Mouse (Mus musculus) fibroblast of lung, adult 2 months (primary cell): Measurements from ENCODE around the gene Xlr3b.
"Not testable (repeated sequence)": the region's sequence is repeated elsewhere in the genome, so short reads cannot be mapped to it uniquely, and the experiment has no call there.

ENCODE experiments used
- DNase-seq: peaks from one replicate; pipeline ENCODE4 v3.0.0-alpha.2; 2011; ENCODE audit warnings: low read depth

Gene Xlr3b

DNA sequence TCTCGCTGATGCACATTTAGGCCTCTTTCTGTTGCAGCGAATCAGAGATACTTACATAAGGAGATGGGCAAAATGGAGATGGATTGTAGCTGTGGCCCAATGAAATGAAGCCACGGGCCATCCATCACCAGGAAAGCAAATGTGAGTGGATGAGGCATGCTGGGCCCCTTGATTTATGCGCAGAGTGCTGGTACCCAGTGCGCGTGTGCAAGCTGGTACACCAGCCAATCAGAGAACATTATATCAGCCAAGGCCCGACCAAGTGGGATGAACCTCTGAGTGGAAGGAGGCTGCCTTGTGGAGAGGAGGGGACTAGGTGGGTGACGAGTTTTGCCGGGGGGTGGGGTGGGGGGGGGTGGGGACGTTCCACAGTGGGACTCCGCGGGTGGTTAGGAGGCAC is at the start of gene Xlr3b:
TSS of gene Xlr3b (plus strand) at position 274 of the 400 bp plus-strand sequence.
- peak; percentile 23 for DNase-seq

DNA sequence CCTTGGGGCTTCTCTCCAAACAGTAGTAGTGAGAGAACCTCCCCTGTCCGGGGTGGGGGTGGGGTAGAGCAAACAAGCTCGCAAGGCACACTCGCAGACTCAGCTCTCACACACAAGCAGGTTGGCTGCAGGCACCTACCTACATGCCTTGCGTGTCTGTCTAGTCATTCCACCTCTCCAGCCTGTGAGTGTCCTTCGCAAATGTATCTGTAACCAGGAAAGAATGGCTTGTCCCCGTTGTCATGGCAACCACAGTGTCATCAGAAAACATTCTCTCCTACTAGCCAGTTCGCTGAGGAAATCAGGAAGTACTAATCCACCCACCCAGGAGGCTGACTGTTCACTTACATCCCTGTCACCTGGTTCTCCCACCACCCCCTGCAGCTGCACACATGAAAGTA is 48.8 kb upstream of the Xlr3b start:
- not testable (repeated sequence) for DNase-seq

DNA sequence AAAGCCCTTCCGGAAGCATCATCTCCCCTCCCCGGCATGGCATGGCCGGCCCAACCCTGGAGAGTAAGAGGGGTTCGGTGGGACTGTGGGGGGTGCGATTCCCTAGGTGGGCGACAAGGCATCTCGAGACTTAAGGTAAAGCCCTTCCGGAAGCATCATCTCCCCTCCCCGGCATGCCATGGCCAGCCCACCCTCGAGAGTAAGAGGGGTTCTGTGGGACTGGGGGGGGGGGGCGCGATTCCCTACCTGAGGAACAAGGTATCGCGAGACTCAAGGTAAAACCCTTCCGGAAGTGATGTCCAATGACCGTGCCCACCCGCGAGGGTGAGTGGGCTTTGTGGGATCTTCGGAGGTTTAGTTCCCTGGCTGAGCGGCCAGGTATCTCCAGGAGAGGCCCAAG is 43.5 kb upstream of the Xlr3b start, which contains the start of gene Xlr5b:
TSS of gene Xlr5b (plus strand) at position 301 of the 400 bp plus-strand sequence.
- not testable (repeated sequence) for DNase-seq

DNA sequence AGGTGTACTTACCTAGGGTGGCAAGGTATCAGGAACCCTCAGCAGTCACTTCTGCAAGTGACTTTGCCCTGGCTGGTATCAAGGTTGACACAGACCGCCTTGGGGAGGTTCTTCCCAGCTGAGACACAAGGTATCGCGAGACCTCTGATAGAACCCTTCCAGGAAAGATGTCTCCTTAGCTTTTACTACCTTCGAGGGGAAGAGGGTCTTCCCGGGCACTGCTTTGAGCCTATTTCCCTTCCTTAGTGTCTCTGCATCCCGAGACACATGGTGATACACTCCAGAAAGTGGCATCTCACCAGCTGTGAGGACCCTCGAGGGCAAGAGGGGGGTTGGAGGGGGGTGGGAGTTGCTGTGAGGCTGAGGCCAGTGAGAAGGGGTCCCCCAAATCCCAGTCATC is 42.7 kb upstream of the Xlr3b start, which contains the start of gene DXBay18:
TSS of gene DXBay18 (minus strand) at position 101 of the 400 bp plus-strand sequence.
- DNase-seq = not testable (repeated sequence)

- DNase-seq = not testable (repeated sequence)
Measured at GRCm38 (mm10) chrX:73176889-73177288, 15.1 kb upstream of the Xlr3b start, which contains the start of gene Spin2d. TSS of gene Spin2d (minus strand) at chrX:73176989.

GRCm38 (mm10) chrX:73213819-73214564 is 22.0 kb downstream of the Xlr3b start, which contains the start of gene Xlr4b:
TSS of gene Xlr4b (plus strand) at chrX:73214333.
- DNase-seq = not testable (repeated sequence)

DNA sequence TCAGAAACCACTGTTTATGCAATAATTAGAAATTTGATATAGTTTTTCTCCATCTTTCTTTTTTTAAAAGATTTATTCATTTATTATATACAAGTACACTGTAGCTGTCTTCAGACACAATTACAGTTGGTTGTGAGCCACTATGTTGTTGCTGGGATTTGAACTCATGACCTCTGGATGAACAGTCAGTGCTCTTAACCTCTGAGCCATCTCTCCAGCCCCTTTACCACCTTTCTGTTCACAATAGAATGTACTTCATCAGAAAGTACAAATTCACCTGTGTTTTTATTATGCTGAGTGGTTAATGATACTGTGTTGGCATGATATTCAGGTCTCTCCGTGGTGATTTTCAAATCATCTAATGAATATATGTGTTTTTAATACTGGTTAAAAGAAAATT is 33.4 kb downstream of the Xlr3b start:
- no peak for DNase-seq

DNA sequence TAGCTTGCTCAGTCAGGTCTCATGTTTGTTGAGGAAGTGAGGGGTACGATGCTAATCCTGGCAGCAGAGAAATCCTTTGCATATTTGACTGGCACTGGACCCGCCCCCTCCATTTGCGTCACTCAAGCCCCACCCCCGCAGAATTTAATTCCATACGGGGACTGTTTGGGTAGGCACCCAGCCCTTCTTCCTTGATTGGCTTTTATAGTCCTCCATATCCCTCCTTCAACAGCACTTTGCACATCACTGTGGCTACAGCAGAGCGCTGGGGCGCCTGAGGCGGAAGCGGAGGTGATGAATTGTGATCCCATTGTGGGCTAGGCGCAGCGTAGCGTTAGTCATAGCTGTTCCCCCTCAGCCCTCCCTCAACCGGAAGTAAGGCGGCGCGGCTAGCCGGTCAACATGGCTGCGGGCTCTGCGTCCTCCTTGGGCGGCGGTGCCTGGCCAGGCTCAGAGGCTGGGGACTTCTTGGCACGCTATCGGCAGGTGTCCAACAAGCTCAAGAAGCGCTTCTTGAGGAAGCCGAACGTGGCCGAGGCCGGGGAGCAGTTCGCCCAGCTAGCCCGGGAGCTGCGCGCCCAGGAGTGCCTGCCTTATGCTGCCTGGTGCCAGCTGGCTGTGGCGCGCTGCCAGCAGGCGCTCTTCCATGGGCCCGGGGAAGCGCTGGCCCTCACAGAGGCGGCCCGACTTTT is 36.1 kb downstream of the Xlr3b start, which contains the start of gene F8a:
TSS of gene F8a (plus strand) at position 378 of the 692 bp plus-strand sequence.
- DNase-seq = peak; percentile 44

- DNase-seq = no peak
Measured at GRCm38 (mm10) chrX:73228606-73229214, 36.7 kb downstream of the Xlr3b start.

GRCm38 (mm10) chrX:73229288-73229687 is 37.3 kb downstream of the Xlr3b start:
- DNase-seq = no peak

DNA sequence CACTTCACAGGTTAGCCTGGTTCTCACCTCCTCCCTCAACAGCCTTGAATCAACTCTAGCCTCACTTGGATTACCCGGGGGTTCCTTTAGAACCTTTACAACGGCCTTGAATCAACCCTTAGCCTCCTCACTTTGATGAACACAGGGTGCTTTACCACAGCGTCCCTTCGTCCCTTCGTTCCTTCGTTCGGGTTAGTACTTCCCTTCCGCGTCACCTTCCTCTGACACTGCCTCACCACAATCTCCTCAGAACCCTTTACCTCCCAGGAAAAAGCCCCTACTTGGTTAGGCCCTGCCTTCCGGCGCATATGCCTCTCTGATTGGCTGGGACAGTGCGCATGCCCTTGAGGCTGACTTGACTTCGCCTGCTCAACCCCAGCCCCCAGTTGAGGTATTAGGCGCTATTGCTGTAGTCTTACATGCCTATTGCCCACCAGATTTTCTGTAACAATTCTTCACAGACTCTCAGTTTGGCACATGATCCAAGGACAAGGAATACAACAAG is 50.9 kb downstream of the Xlr3b start, which contains the start of gene Xlr4c:
TSS of gene Xlr4c (minus strand) at position 310 of the 505 bp plus-strand sequence.
- DNase-seq = not testable (repeated sequence)
